Mouse (Mus musculus): ENCODE results near the gene Trim8. TPM values are rescaled to one million over a fixed set of nuclear protein-coding genes. Genes with fewer than 3 reads are reported as not detected.

The Trim8 gene
- total and polyA plus RNA-seq, 2 experiments from 2014 or later = 14.3 to 35.9 TPM

GRCm38 (mm10) chr19:46455556-46455955 is 45.9 kb upstream of the Trim8 start:
- peak overlapping the region; percentile 92 for H3K27ac ChIP-seq (ENCODE audit: low read depth)
- H3K9ac ChIP-seq (replicated peaks; ENCODE audit: low read depth, low read length) = no peak overlapping the region
- no peaks in the 10 kb centered on the region for H3K9me3 ChIP-seq (replicated peaks; ENCODE audit: control insufficient read depth, low read length)
- H3K27me3 ChIP-seq (ENCODE audit: control insufficient read depth, insufficient read depth, low read length) = no peaks in the 10 kb centered on the region
- no peak overlapping the region for H3K4me2 ChIP-seq (ENCODE audit: low read depth, low read length)
- DNase-seq (ENCODE audit: low spot score) = no peak
- H3K4me1 ChIP-seq (ENCODE audit: control insufficient read depth, insufficient read depth) = peaks cover 67% of the 10 kb centered on the region
- H3K36me3 ChIP-seq (replicated peaks; ENCODE audit: control insufficient read depth, insufficient read depth, low read length) = 0 out of 2 replicates have a peak, but pooled peaks cover 6% of the 10 kb centered on the region
- H3K4me3 ChIP-seq (ENCODE audit: low read depth, low read length) = no peak overlapping the region
- no peak for ATAC-seq (ENCODE audit: insufficient read depth, low read depth)
- 80% methylated on average over 8 of the region's 8 CpGs for WGBS
- no peak for TF ChIP-seq EP300 (IDR thresholded peaks at IDR 0.05; ENCODE audit: low read depth)
- no peak for TF ChIP-seq CTCF (IDR thresholded peaks at IDR 0.05; ENCODE audit: low read depth)

GRCm38 (mm10) chr19:46456018-46456735 is 45.3 kb upstream of the Trim8 start:
- DNase-seq (ENCODE audit: low spot score) (no peak), ATAC-seq (ENCODE audit: insufficient read depth, low read depth) (no peak)
- Histone ChIP-seq H3K4me1 (ENCODE audit: control insufficient read depth, insufficient read depth) (peaks cover 70% of the 10 kb centered on the region), H3K9ac (replicated peaks; ENCODE audit: low read depth, low read length) (no peak overlapping the region), H3K4me3 (ENCODE audit: low read depth, low read length) (no peak overlapping the region), H3K27me3 (ENCODE audit: control insufficient read depth, insufficient read depth, low read length) (no peaks in the 10 kb centered on the region), H3K36me3 (replicated peaks; ENCODE audit: control insufficient read depth, insufficient read depth, low read length) (0 out of 2 replicates have a peak, but pooled peaks cover 6% of the 10 kb centered on the region), H3K27ac (ENCODE audit: low read depth) (peak overlapping the region; percentile 92), H3K9me3 (replicated peaks; ENCODE audit: control insufficient read depth, low read length) (no peaks in the 10 kb centered on the region), H3K4me2 (ENCODE audit: low read depth, low read length) (no peak overlapping the region)
- WGBS = 56% methylated on average over 5 of the region's 5 CpGs
- TF ChIP-seq EP300 (IDR thresholded peaks at IDR 0.05; ENCODE audit: low read depth) (no peak), CTCF (IDR thresholded peaks at IDR 0.05; ENCODE audit: low read depth) (no peak)

- WGBS = 72% methylated on average over 5 of the region's 5 CpGs
- Histone ChIP-seq H3K4me2 (ENCODE audit: low read depth, low read length) (no peak overlapping the region), H3K9ac (replicated peaks; ENCODE audit: low read depth, low read length) (no peak overlapping the region), H3K27me3 (ENCODE audit: control insufficient read depth, insufficient read depth, low read length) (no peaks in the 10 kb centered on the region), H3K4me1 (ENCODE audit: control insufficient read depth, insufficient read depth) (peaks cover 66% of the 10 kb centered on the region), H3K36me3 (replicated peaks; ENCODE audit: control insufficient read depth, insufficient read depth, low read length) (0 out of 2 replicates have a peak, but pooled peaks cover 6% of the 10 kb centered on the region), H3K9me3 (replicated peaks; ENCODE audit: control insufficient read depth, low read length) (no peaks in the 10 kb centered on the region), H3K27ac (ENCODE audit: low read depth) (peak overlapping the region; percentile 43; the same call in 1 of the 2 replicates), H3K4me3 (ENCODE audit: low read depth, low read length) (no peak overlapping the region)
- ATAC-seq (ENCODE audit: insufficient read depth, low read depth) (no peak), DNase-seq (ENCODE audit: low spot score) (no peak)
- TF ChIP-seq EP300 (IDR thresholded peaks at IDR 0.05; ENCODE audit: low read depth) (no peak), CTCF (IDR thresholded peaks at IDR 0.05; ENCODE audit: low read depth) (no peak)
Observed at GRCm38 (mm10) chr19:46457798-46458197, 43.7 kb upstream of the Trim8 start.

GRCm38 (mm10) chr19:46459256-46459655 is 42.2 kb upstream of the Trim8 start:
- WGBS = 30% methylated on average over 10 of the region's 10 CpGs
- Histone ChIP-seq H3K4me1 (ENCODE audit: control insufficient read depth, insufficient read depth) (peaks cover 58% of the 10 kb centered on the region), H3K36me3 (replicated peaks; ENCODE audit: control insufficient read depth, insufficient read depth, low read length) (0 out of 2 replicates have a peak, but pooled peaks cover 4% of the 10 kb centered on the region), H3K9me3 (replicated peaks; ENCODE audit: control insufficient read depth, low read length) (no peaks in the 10 kb centered on the region), H3K4me3 (ENCODE audit: low read depth, low read length) (no peak overlapping the region), H3K9ac (replicated peaks; ENCODE audit: low read depth, low read length) (0 out of 2 replicates have a peak overlapping the region, but pooled peaks have one; percentile 31), H3K4me2 (ENCODE audit: low read depth, low read length) (no peak overlapping the region), H3K27me3 (ENCODE audit: control insufficient read depth, insufficient read depth, low read length) (no peaks in the 10 kb centered on the region), H3K27ac (ENCODE audit: low read depth) (peak overlapping the region; percentile 88)
- ATAC-seq (ENCODE audit: insufficient read depth, low read depth) = 0 out of 2 replicates have a peak, but pooled peaks have one; percentile 0
- no peak for DNase-seq (ENCODE audit: low spot score)
- TF ChIP-seq CTCF (IDR thresholded peaks at IDR 0.05; ENCODE audit: low read depth) (no peak), EP300 (IDR thresholded peaks at IDR 0.05; ENCODE audit: low read depth) (no peak)

GRCm38 (mm10) chr19:46459889-46460288 is 41.6 kb upstream of the Trim8 start:
- Histone ChIP-seq H3K4me1 (ENCODE audit: control insufficient read depth, insufficient read depth) (peaks cover 52% of the 10 kb centered on the region), H3K4me2 (ENCODE audit: low read depth, low read length) (no peak overlapping the region), H3K9ac (replicated peaks; ENCODE audit: low read depth, low read length) (no peak overlapping the region), H3K36me3 (replicated peaks; ENCODE audit: control insufficient read depth, insufficient read depth, low read length) (0 out of 2 replicates have a peak, but pooled peaks cover 4% of the 10 kb centered on the region), H3K4me3 (ENCODE audit: low read depth, low read length) (no peak overlapping the region), H3K27ac (ENCODE audit: low read depth) (peak overlapping the region; percentile 88), H3K9me3 (replicated peaks; ENCODE audit: control insufficient read depth, low read length) (no peaks in the 10 kb centered on the region), H3K27me3 (ENCODE audit: control insufficient read depth, insufficient read depth, low read length) (no peaks in the 10 kb centered on the region)
- ATAC-seq (ENCODE audit: insufficient read depth, low read depth) (peak; percentile 87), DNase-seq (ENCODE audit: low spot score) (peak; percentile 93)
- peak; percentile 91 for TF ChIP-seq EP300 (IDR thresholded peaks at IDR 0.05; ENCODE audit: low read depth)
- no peak for TF ChIP-seq CTCF (IDR thresholded peaks at IDR 0.05; ENCODE audit: low read depth)
- 36% methylated on average over 2 of the region's 2 CpGs for WGBS
